Mouse (Mus musculus): Measurements from ENCODE around the gene Apeh. TPM values are rescaled to one million over a fixed set of nuclear protein-coding genes. Genes with fewer than 3 reads are reported as not detected.

The Apeh gene
- polyA plus RNA-seq, 1 experiment from 2014 or later: 57.8 TPM

DNA sequence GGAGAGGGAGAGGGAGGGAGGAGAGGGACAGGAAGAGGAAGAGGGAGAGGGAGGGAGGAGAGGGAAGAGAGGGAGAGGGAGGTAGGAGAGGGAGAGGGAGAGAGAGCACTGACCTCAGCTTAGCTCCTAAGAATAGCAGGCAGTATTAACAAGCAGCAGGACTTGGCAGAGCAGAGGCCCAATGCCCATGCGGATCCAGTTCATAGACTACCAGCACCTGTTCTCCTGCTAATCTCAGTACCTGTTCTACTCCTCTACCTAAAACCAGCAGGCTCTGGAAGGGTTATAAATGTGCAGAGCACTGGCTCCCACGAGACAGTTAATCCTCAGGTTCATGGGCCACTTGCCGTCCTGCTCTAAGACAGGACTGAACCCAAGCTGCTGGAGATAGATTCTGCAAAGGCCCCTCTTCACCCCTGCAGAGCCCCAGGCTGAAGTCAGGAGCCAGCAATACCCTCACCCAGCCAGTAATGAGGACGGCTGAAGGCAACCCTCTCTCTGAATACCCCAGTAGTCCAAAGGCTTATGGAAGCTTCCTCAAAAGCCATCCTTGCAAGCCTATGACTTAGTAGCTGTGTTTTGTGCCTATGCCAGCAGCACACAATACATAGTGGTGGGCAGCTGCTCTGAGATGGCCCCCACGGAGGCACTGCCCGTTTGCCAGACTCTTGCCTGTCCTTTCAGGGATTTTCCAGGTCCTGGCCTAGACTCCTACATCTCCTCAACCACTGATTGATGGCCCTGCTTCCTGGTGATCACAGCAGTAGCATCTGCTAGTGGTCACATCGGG lies 21.1 kb downstream of the Apeh start:
- Histone ChIP-seq H3K4me2 (replicated peaks; ENCODE audit: low read depth, low read length) (no peak overlapping the region), H3K27me3 (ENCODE audit: control insufficient read depth, insufficient read depth, low read length) (no peaks in the 10 kb centered on the region), H3K9me3 (ENCODE audit: control insufficient read depth, low read length) (no peaks in the 10 kb centered on the region), H3K4me3 (ENCODE audit: low read length) (no peak overlapping the region), H3K27ac (ENCODE audit: low read depth, low read length) (no peak overlapping the region), H3K36me3 (ENCODE audit: control insufficient read depth, insufficient read depth, low read length) (peaks cover 25% of the 10 kb centered on the region), H3K4me1 (ENCODE audit: control insufficient read depth, insufficient read depth, low read length) (peaks cover 7% of the 10 kb centered on the region; the same call in 1 of the 2 replicates), H3K9ac (ENCODE audit: low read depth, low read length) (no peak overlapping the region)
- no peak for ATAC-seq (ENCODE audit: low FRiP score, low TSS enrichment)
- 58% methylated on average over 7 of the region's 7 CpGs for WGBS

DNA sequence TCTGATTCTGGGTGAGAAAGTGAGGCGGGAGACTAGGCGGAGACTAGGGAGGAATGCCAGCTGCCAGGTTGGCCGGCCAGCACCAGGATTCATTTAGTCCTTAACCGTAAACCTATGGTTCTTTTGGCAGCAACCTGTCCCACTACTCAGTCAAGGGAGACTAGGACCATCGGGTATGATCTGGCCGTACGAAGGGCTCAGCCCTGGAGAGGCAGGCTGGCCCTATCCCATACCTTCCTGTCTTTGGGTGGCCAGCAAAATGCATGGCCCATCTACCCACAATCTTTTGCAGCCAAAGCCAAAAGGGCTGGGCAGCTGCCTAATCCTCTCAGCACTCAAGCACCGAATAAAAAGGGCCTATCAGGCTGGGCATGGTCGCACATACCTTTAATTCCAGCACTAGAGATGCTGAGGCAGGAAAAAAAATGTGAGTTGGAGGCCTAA lies 21.9 kb downstream of the Apeh start:
- 71% methylated on average over 9 of the region's 9 CpGs for WGBS
- H3K27ac ChIP-seq (ENCODE audit: low read depth, low read length): no peak overlapping the region
- H3K4me3 ChIP-seq (ENCODE audit: low read length): no peak overlapping the region
- H3K27me3 ChIP-seq (ENCODE audit: control insufficient read depth, insufficient read depth, low read length): no peaks in the 10 kb centered on the region
- no peak for ATAC-seq (ENCODE audit: low FRiP score, low TSS enrichment)
- H3K4me2 ChIP-seq (replicated peaks; ENCODE audit: low read depth, low read length): no peak overlapping the region
- peaks cover 25% of the 10 kb centered on the region for H3K36me3 ChIP-seq (ENCODE audit: control insufficient read depth, insufficient read depth, low read length)
- no peak overlapping the region for H3K9ac ChIP-seq (ENCODE audit: low read depth, low read length)
- H3K4me1 ChIP-seq (ENCODE audit: control insufficient read depth, insufficient read depth, low read length): no peaks in the 10 kb centered on the region
- no peaks in the 10 kb centered on the region for H3K9me3 ChIP-seq (ENCODE audit: control insufficient read depth, low read length)

DNA sequence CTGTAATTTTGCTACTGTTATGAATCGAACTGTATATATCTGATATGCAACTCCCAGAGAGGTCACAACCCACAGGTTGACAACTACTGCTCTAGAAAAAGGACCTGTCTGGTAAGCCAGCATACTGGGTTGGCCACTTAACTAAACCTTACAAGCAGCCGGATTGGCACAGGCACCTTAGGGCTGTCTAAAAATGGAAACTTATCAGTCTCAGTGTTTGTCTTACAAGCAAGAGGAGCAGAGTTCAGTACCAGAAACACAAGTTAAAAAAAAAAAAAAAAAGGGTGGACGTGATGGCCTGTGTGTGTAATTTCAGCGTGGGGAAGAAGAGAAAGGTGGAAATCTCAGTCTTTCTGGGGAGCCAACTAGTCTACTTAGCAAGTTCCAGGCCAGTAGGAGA lies 22.6 kb downstream of the Apeh start:
- Histone ChIP-seq H3K4me2 (replicated peaks; ENCODE audit: low read depth, low read length) (no peak overlapping the region), H3K36me3 (ENCODE audit: control insufficient read depth, insufficient read depth, low read length) (peaks cover 32% of the 10 kb centered on the region), H3K27ac (ENCODE audit: low read depth, low read length) (no peak overlapping the region), H3K9me3 (ENCODE audit: control insufficient read depth, low read length) (no peaks in the 10 kb centered on the region), H3K4me1 (ENCODE audit: control insufficient read depth, insufficient read depth, low read length) (no peaks in the 10 kb centered on the region), H3K4me3 (ENCODE audit: low read length) (no peak overlapping the region), H3K27me3 (ENCODE audit: control insufficient read depth, insufficient read depth, low read length) (no peaks in the 10 kb centered on the region), H3K9ac (ENCODE audit: low read depth, low read length) (no peak overlapping the region)
- 91% methylated on average over 4 of the region's 4 CpGs for WGBS
- ATAC-seq (ENCODE audit: low FRiP score, low TSS enrichment): no peak

DNA sequence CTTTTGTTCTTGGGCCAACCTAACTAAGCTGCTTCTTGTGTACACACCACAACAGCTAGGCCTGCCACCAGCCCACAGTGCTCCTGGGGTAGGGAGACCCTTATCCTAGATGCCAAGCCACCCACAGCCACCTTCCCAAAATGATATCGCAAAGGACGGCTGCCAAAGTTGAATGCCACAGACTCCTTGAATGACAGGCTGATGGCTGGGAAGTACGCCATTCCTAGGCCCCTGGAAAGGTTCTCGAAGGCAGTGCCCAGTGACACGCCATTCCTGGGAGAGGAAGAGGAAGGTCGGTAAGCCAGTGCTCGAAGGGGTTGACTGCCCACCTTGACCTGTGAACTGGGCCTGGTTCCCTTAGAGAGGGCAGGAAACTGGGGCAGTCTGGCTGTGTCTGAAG lies 24.9 kb downstream of the Apeh start:
- Histone ChIP-seq H3K27ac (ENCODE audit: low read depth, low read length) (no peak overlapping the region), H3K36me3 (ENCODE audit: control insufficient read depth, insufficient read depth, low read length) (peaks cover 40% of the 10 kb centered on the region), H3K4me1 (ENCODE audit: control insufficient read depth, insufficient read depth, low read length) (no peaks in the 10 kb centered on the region), H3K9me3 (ENCODE audit: control insufficient read depth, low read length) (no peaks in the 10 kb centered on the region), H3K9ac (ENCODE audit: low read depth, low read length) (no peak overlapping the region), H3K27me3 (ENCODE audit: control insufficient read depth, insufficient read depth, low read length) (no peaks in the 10 kb centered on the region), H3K4me3 (ENCODE audit: low read length) (no peak overlapping the region), H3K4me2 (replicated peaks; ENCODE audit: low read depth, low read length) (no peak overlapping the region)
- 86% methylated on average over 7 of the region's 7 CpGs for WGBS
- ATAC-seq (ENCODE audit: low FRiP score, low TSS enrichment): no peak

DNA sequence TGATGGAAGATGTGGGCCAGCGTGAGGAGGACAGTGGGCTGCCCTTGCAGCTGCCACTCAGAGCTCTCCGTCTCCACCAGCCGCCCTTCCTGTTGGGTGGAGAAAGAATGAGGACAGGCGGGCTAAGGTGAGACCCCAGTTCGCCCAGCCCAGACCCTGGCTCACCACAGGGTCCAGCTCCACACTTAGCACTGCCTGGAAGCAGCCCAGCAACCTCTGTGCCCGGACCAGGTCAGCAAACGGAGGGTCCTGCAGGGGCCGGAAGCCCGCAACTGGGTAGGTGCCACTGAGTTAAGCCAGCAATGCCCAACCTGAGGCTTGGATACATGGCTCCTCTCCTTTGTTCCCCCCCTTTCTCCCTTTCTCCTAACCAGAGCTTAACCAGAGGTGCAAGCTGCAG lies 25.4 kb downstream of the Apeh start:
- WGBS: 96% methylated on average over 9 of the region's 9 CpGs
- H3K4me2 ChIP-seq (replicated peaks; ENCODE audit: low read depth, low read length): no peak overlapping the region
- no peak overlapping the region for H3K9ac ChIP-seq (ENCODE audit: low read depth, low read length)
- H3K9me3 ChIP-seq (ENCODE audit: control insufficient read depth, low read length): no peaks in the 10 kb centered on the region
- H3K27me3 ChIP-seq (ENCODE audit: control insufficient read depth, insufficient read depth, low read length): no peaks in the 10 kb centered on the region
- H3K4me1 ChIP-seq (ENCODE audit: control insufficient read depth, insufficient read depth, low read length): no peaks in the 10 kb centered on the region
- no peak overlapping the region for H3K4me3 ChIP-seq (ENCODE audit: low read length)
- ATAC-seq (ENCODE audit: low FRiP score, low TSS enrichment): no peak
- peaks cover 38% of the 10 kb centered on the region for H3K36me3 ChIP-seq (ENCODE audit: control insufficient read depth, insufficient read depth, low read length)
- no peak overlapping the region for H3K27ac ChIP-seq (ENCODE audit: low read depth, low read length)

DNA sequence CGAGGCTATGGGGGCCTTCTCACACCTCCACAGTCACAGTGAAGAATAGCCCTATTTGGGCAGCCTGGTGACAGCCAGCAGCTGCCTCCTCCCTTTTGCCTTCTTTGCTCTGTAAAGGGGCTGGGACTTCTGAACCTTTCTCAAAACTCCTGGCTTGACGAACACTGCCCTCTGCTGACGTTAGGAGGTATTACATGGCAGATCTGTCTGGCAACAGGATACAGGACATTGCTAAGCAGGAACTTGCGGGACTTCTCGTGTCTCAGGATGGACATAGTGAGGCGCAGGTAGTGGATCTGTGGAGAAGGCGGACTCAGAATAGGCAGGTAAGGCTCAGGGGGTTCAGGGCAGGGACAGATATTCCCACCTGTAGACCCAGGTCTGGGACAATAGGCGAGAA lies 26.5 kb downstream of the Apeh start:
- Histone ChIP-seq H3K4me2 (replicated peaks; ENCODE audit: low read depth, low read length) (no peak overlapping the region), H3K9me3 (ENCODE audit: control insufficient read depth, low read length) (no peaks in the 10 kb centered on the region), H3K27me3 (ENCODE audit: control insufficient read depth, insufficient read depth, low read length) (no peaks in the 10 kb centered on the region), H3K36me3 (ENCODE audit: control insufficient read depth, insufficient read depth, low read length) (peaks cover 49% of the 10 kb centered on the region), H3K9ac (ENCODE audit: low read depth, low read length) (no peak overlapping the region), H3K4me1 (ENCODE audit: control insufficient read depth, insufficient read depth, low read length) (no peaks in the 10 kb centered on the region), H3K4me3 (ENCODE audit: low read length) (no peak overlapping the region), H3K27ac (ENCODE audit: low read depth, low read length) (no peak overlapping the region)
- peak; percentile 34; the same call in 1 of the 2 replicates for ATAC-seq (ENCODE audit: low FRiP score, low TSS enrichment)
- WGBS: 16% methylated on average over 8 of the region's 8 CpGs

DNA sequence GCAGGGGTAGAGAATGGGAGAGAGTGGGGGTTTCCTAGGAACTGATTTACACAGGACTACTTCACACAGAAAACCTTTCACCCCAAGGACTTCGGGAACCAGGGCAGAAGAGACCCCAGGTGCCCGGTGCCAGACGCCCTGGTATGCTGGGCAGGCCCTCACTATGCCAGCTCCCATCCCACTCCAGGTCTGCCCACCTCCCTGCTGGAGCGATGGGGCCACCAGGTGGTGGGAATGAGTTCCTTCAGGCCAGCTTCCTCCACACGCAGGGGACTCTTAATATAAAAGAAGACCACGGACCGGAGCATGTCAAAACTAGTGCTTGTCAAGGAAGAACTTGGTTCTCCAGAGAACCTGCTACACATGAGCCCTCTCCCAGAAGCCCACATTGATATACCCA lies 27.2 kb downstream of the Apeh start:
- no peak overlapping the region for H3K27ac ChIP-seq (ENCODE audit: low read depth, low read length)
- H3K36me3 ChIP-seq (ENCODE audit: control insufficient read depth, insufficient read depth, low read length): peaks cover 56% of the 10 kb centered on the region
- no peak for ATAC-seq (ENCODE audit: low FRiP score, low TSS enrichment)
- H3K4me3 ChIP-seq (ENCODE audit: low read length): no peak overlapping the region
- no peak overlapping the region for H3K4me2 ChIP-seq (replicated peaks; ENCODE audit: low read depth, low read length)
- H3K4me1 ChIP-seq (ENCODE audit: control insufficient read depth, insufficient read depth, low read length): no peaks in the 10 kb centered on the region
- no peaks in the 10 kb centered on the region for H3K27me3 ChIP-seq (ENCODE audit: control insufficient read depth, insufficient read depth, low read length)
- no peak overlapping the region for H3K9ac ChIP-seq (ENCODE audit: low read depth, low read length)
- 90% methylated on average over 7 of the region's 7 CpGs for WGBS
- no peaks in the 10 kb centered on the region for H3K9me3 ChIP-seq (ENCODE audit: control insufficient read depth, low read length)

DNA sequence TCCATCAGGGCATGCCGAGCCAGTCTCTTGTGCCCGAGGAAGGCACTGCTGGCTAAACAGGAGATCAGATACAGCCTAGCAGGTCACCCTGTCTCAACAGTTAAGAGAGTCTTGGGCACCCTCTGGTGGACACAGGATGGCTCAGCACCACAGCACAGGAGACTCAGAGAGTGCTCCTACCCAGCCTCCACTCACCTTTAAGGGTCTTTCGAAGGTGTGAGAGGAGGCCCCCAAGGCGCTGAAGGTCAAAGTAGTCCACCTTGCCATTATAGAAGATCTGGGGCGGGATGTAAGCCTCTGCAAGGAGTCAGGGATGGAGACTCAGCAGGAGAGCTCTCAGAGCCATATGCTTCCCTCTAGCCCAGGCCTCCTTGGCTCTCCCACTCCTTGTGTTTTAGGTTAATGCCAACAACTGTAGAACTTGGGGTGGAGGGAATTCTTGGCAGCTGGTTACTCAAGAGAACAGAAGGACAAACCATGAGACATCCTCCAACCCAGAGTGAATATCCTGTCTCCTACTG lies 28.9 kb downstream of the Apeh start:
- WGBS: 40% methylated on average over 5 of the region's 5 CpGs
- Histone ChIP-seq H3K27me3 (ENCODE audit: control insufficient read depth, insufficient read depth, low read length) (no peaks in the 10 kb centered on the region), H3K9me3 (ENCODE audit: control insufficient read depth, low read length) (no peaks in the 10 kb centered on the region), H3K4me3 (ENCODE audit: low read length) (no peak overlapping the region), H3K4me1 (ENCODE audit: control insufficient read depth, insufficient read depth, low read length) (no peaks in the 10 kb centered on the region), H3K4me2 (replicated peaks; ENCODE audit: low read depth, low read length) (no peak overlapping the region), H3K9ac (ENCODE audit: low read depth, low read length) (no peak overlapping the region), H3K27ac (ENCODE audit: low read depth, low read length) (no peak overlapping the region), H3K36me3 (ENCODE audit: control insufficient read depth, insufficient read depth, low read length) (peaks cover 57% of the 10 kb centered on the region)
- 0 out of 2 replicates have a peak, but pooled peaks have one; percentile 55 for ATAC-seq (ENCODE audit: low FRiP score, low TSS enrichment)

DNA sequence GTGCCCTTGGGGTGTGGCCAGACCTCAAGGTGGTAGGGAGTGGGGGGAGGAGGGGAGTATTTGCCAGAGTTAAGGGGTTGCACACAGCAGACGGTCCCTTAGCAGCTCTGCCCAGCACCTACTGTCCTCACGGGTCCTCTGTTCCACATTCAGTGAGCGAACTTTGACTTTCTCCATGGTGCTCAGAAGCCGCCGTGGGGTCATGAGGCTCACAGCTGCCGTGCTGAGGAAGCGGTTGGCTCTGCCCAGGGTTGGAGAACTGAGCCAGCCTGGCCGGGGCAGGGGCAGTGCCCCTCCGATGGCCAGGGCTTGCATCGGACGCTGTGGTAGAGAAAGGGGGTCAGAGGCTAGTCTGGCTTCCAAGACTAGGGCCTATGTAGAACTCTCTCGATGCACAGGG lies 31.0 kb downstream of the Apeh start:
- ATAC-seq (ENCODE audit: low FRiP score, low TSS enrichment): no peak
- Histone ChIP-seq H3K9ac (ENCODE audit: low read depth, low read length) (no peak overlapping the region), H3K4me3 (ENCODE audit: low read length) (no peak overlapping the region), H3K9me3 (ENCODE audit: control insufficient read depth, low read length) (no peaks in the 10 kb centered on the region), H3K4me1 (ENCODE audit: control insufficient read depth, insufficient read depth, low read length) (no peaks in the 10 kb centered on the region), H3K36me3 (ENCODE audit: control insufficient read depth, insufficient read depth, low read length) (peaks cover 57% of the 10 kb centered on the region), H3K27ac (ENCODE audit: low read depth, low read length) (no peak overlapping the region), H3K4me2 (replicated peaks; ENCODE audit: low read depth, low read length) (no peak overlapping the region), H3K27me3 (ENCODE audit: control insufficient read depth, insufficient read depth, low read length) (no peaks in the 10 kb centered on the region)
- WGBS: 86% methylated on average over 12 of the region's 12 CpGs

Measured in kidney, embryonic 14.5 days (tissue).